Mouse (Mus musculus): Measurements from ENCODE around the gene Armc2. TPM values are rescaled to one million over a fixed set of nuclear protein-coding genes. Genes with fewer than 3 reads are reported as not detected.

Armc2 gene
- polyA plus RNA-seq, 1 experiment from 2014 or later, result 1.9 TPM

GRCm38 (mm10) chr10:42004056-42004455 lies 14.2 kb downstream of the Armc2 start:
- ATAC-seq (ENCODE audit: insufficient number of reproducible peaks, insufficient read depth, low FRiP score, low read depth), result no peak
- H3K4me3 ChIP-seq (ENCODE audit: low read depth, low read length), result no peak overlapping the region
- H3K9ac ChIP-seq (replicated peaks; ENCODE audit: low read depth, low read length), result no peak overlapping the region
- H3K4me1 ChIP-seq (ENCODE audit: control insufficient read depth, insufficient read depth, low read length), result no peaks in the 10 kb centered on the region
- WGBS, result 90% methylated on average over 1 of the region's 1 CpGs
- no peak overlapping the region for H3K4me2 ChIP-seq (replicated peaks; ENCODE audit: low read depth, low read length)
- no peaks in the 10 kb centered on the region for H3K27me3 ChIP-seq (ENCODE audit: control insufficient read depth, insufficient read depth, low read length)
- no peaks in the 10 kb centered on the region for H3K9me3 ChIP-seq (ENCODE audit: control insufficient read depth, low read depth, low read length)
- no peaks in the 10 kb centered on the region for H3K36me3 ChIP-seq (ENCODE audit: control insufficient read depth, insufficient read depth, low read length)
- no peak overlapping the region for H3K27ac ChIP-seq (ENCODE audit: low read length)

GRCm38 (mm10) chr10:42003576-42003975 lies 14.7 kb downstream of the Armc2 start:
- Histone ChIP-seq H3K36me3 (ENCODE audit: control insufficient read depth, insufficient read depth, low read length) (no peaks in the 10 kb centered on the region), H3K27me3 (ENCODE audit: control insufficient read depth, insufficient read depth, low read length) (no peaks in the 10 kb centered on the region), H3K4me2 (replicated peaks; ENCODE audit: low read depth, low read length) (no peak overlapping the region), H3K9me3 (ENCODE audit: control insufficient read depth, low read depth, low read length) (no peaks in the 10 kb centered on the region), H3K27ac (ENCODE audit: low read length) (no peak overlapping the region), H3K9ac (replicated peaks; ENCODE audit: low read depth, low read length) (no peak overlapping the region), H3K4me3 (ENCODE audit: low read depth, low read length) (no peak overlapping the region), H3K4me1 (ENCODE audit: control insufficient read depth, insufficient read depth, low read length) (no peaks in the 10 kb centered on the region)
- WGBS, result 95% methylated on average over 1 of the region's 1 CpGs
- no peak for ATAC-seq (ENCODE audit: insufficient number of reproducible peaks, insufficient read depth, low FRiP score, low read depth)

GRCm38 (mm10) chr10:42002436-42002835 lies 15.8 kb downstream of the Armc2 start:
- no peak for ATAC-seq (ENCODE audit: insufficient number of reproducible peaks, insufficient read depth, low FRiP score, low read depth)
- Histone ChIP-seq H3K27ac (ENCODE audit: low read length) (no peak overlapping the region), H3K9me3 (ENCODE audit: control insufficient read depth, low read depth, low read length) (no peaks in the 10 kb centered on the region), H3K4me1 (ENCODE audit: control insufficient read depth, insufficient read depth, low read length) (no peaks in the 10 kb centered on the region), H3K4me2 (replicated peaks; ENCODE audit: low read depth, low read length) (no peak overlapping the region), H3K36me3 (ENCODE audit: control insufficient read depth, insufficient read depth, low read length) (no peaks in the 10 kb centered on the region), H3K27me3 (ENCODE audit: control insufficient read depth, insufficient read depth, low read length) (no peaks in the 10 kb centered on the region), H3K4me3 (ENCODE audit: low read depth, low read length) (no peak overlapping the region), H3K9ac (replicated peaks; ENCODE audit: low read depth, low read length) (no peak overlapping the region)
- WGBS, result 50% methylated on average over 7 of the region's 7 CpGs

GRCm38 (mm10) chr10:42001260-42001659 lies 17.0 kb downstream of the Armc2 start:
- Histone ChIP-seq H3K9me3 (ENCODE audit: control insufficient read depth, low read depth, low read length) (no peaks in the 10 kb centered on the region), H3K9ac (replicated peaks; ENCODE audit: low read depth, low read length) (no peak overlapping the region), H3K36me3 (ENCODE audit: control insufficient read depth, insufficient read depth, low read length) (no peaks in the 10 kb centered on the region), H3K4me2 (replicated peaks; ENCODE audit: low read depth, low read length) (no peak overlapping the region), H3K27ac (ENCODE audit: low read length) (no peak overlapping the region), H3K27me3 (ENCODE audit: control insufficient read depth, insufficient read depth, low read length) (no peaks in the 10 kb centered on the region), H3K4me1 (ENCODE audit: control insufficient read depth, insufficient read depth, low read length) (no peaks in the 10 kb centered on the region), H3K4me3 (ENCODE audit: low read depth, low read length) (no peak overlapping the region)
- ATAC-seq (ENCODE audit: insufficient number of reproducible peaks, insufficient read depth, low FRiP score, low read depth), result no peak
- WGBS, result 84% methylated on average over 3 of the region's 3 CpGs

- WGBS, result 80% methylated on average over 1 of the region's 1 CpGs
- H3K27ac ChIP-seq (ENCODE audit: low read length), result no peak overlapping the region
- no peak overlapping the region for H3K4me2 ChIP-seq (replicated peaks; ENCODE audit: low read depth, low read length)
- H3K27me3 ChIP-seq (ENCODE audit: control insufficient read depth, insufficient read depth, low read length), result no peaks in the 10 kb centered on the region
- no peak overlapping the region for H3K9ac ChIP-seq (replicated peaks; ENCODE audit: low read depth, low read length)
- no peak for ATAC-seq (ENCODE audit: insufficient number of reproducible peaks, insufficient read depth, low FRiP score, low read depth)
- H3K4me1 ChIP-seq (ENCODE audit: control insufficient read depth, insufficient read depth, low read length), result 0 out of 2 replicates have a peak, but pooled peaks cover 2% of the 10 kb centered on the region
- H3K9me3 ChIP-seq (ENCODE audit: control insufficient read depth, low read depth, low read length), result no peaks in the 10 kb centered on the region
- no peak overlapping the region for H3K4me3 ChIP-seq (ENCODE audit: low read depth, low read length)
- H3K36me3 ChIP-seq (ENCODE audit: control insufficient read depth, insufficient read depth, low read length), result no peaks in the 10 kb centered on the region
Measured at GRCm38 (mm10) chr10:41997691-41998178, 20.5 kb downstream of the Armc2 start.

GRCm38 (mm10) chr10:41996157-41996556 lies 22.1 kb downstream of the Armc2 start:
- WGBS, result 65% methylated on average over 8 of the region's 8 CpGs

GRCm38 (mm10) chr10:41995051-41995450 lies 23.2 kb downstream of the Armc2 start:
- no peaks in the 10 kb centered on the region for H3K27me3 ChIP-seq (ENCODE audit: control insufficient read depth, insufficient read depth, low read length)
- 79% methylated on average over 2 of the region's 2 CpGs for WGBS
- H3K4me3 ChIP-seq (ENCODE audit: low read depth, low read length), result no peak overlapping the region

More at GRCm38 (mm10) chr10:41996157-41996556, 22.1 kb downstream of the Armc2 start:
- Histone ChIP-seq H3K36me3 (ENCODE audit: control insufficient read depth, insufficient read depth, low read length) (no peaks in the 10 kb centered on the region), H3K4me1 (ENCODE audit: control insufficient read depth, insufficient read depth, low read length) (peaks cover 8% of the 10 kb centered on the region; the same call in 1 of the 2 replicates), H3K4me2 (replicated peaks; ENCODE audit: low read depth, low read length) (no peak overlapping the region), H3K4me3 (ENCODE audit: low read depth, low read length) (no peak overlapping the region), H3K27me3 (ENCODE audit: control insufficient read depth, insufficient read depth, low read length) (no peaks in the 10 kb centered on the region), H3K9me3 (ENCODE audit: control insufficient read depth, low read depth, low read length) (no peaks in the 10 kb centered on the region), H3K9ac (replicated peaks; ENCODE audit: low read depth, low read length) (no peak overlapping the region), H3K27ac (ENCODE audit: low read length) (no peak overlapping the region)
- no peak for ATAC-seq (ENCODE audit: insufficient number of reproducible peaks, insufficient read depth, low FRiP score, low read depth)

GRCm38 (mm10) chr10:41994578-41994977 lies 23.7 kb downstream of the Armc2 start:
- WGBS, result 62% methylated on average over 4 of the region's 4 CpGs
- ATAC-seq (ENCODE audit: insufficient number of reproducible peaks, insufficient read depth, low FRiP score, low read depth), result no peak
- H3K9ac ChIP-seq (replicated peaks; ENCODE audit: low read depth, low read length), result no peak overlapping the region

More at GRCm38 (mm10) chr10:41995051-41995450, 23.2 kb downstream of the Armc2 start:
- Histone ChIP-seq H3K9me3 (ENCODE audit: control insufficient read depth, low read depth, low read length) (no peaks in the 10 kb centered on the region), H3K4me1 (ENCODE audit: control insufficient read depth, insufficient read depth, low read length) (peaks cover 9% of the 10 kb centered on the region; the same call in 1 of the 2 replicates), H3K27ac (ENCODE audit: low read length) (no peak overlapping the region), H3K36me3 (ENCODE audit: control insufficient read depth, insufficient read depth, low read length) (no peaks in the 10 kb centered on the region), H3K4me2 (replicated peaks; ENCODE audit: low read depth, low read length) (no peak overlapping the region), H3K9ac (replicated peaks; ENCODE audit: low read depth, low read length) (no peak overlapping the region)
- ATAC-seq (ENCODE audit: insufficient number of reproducible peaks, insufficient read depth, low FRiP score, low read depth), result no peak

GRCm38 (mm10) chr10:41992059-41992440 lies 26.2 kb downstream of the Armc2 start:
- peaks cover 9% of the 10 kb centered on the region; the same call in 1 of the 2 replicates for H3K4me1 ChIP-seq (ENCODE audit: control insufficient read depth, insufficient read depth, low read length)
- no peak for ATAC-seq (ENCODE audit: insufficient number of reproducible peaks, insufficient read depth, low FRiP score, low read depth)
- H3K4me3 ChIP-seq (ENCODE audit: low read depth, low read length), result no peak overlapping the region
- no peak overlapping the region for H3K4me2 ChIP-seq (replicated peaks; ENCODE audit: low read depth, low read length)
- no peak overlapping the region for H3K9ac ChIP-seq (replicated peaks; ENCODE audit: low read depth, low read length)
- H3K9me3 ChIP-seq (ENCODE audit: control insufficient read depth, low read depth, low read length), result no peaks in the 10 kb centered on the region
- WGBS, result 70% methylated on average over 5 of the region's 5 CpGs
- H3K27ac ChIP-seq (ENCODE audit: low read length), result no peak overlapping the region
- H3K36me3 ChIP-seq (ENCODE audit: control insufficient read depth, insufficient read depth, low read length), result no peaks in the 10 kb centered on the region
- no peaks in the 10 kb centered on the region for H3K27me3 ChIP-seq (ENCODE audit: control insufficient read depth, insufficient read depth, low read length)

More at GRCm38 (mm10) chr10:41994578-41994977, 23.7 kb downstream of the Armc2 start:
- no peaks in the 10 kb centered on the region for H3K9me3 ChIP-seq (ENCODE audit: control insufficient read depth, low read depth, low read length)
- H3K27me3 ChIP-seq (ENCODE audit: control insufficient read depth, insufficient read depth, low read length), result no peaks in the 10 kb centered on the region
- no peak overlapping the region for H3K4me2 ChIP-seq (replicated peaks; ENCODE audit: low read depth, low read length)
- H3K4me1 ChIP-seq (ENCODE audit: control insufficient read depth, insufficient read depth, low read length), result peaks cover 9% of the 10 kb centered on the region; the same call in 1 of the 2 replicates
- H3K4me3 ChIP-seq (ENCODE audit: low read depth, low read length), result no peak overlapping the region
- no peaks in the 10 kb centered on the region for H3K36me3 ChIP-seq (ENCODE audit: control insufficient read depth, insufficient read depth, low read length)
- H3K27ac ChIP-seq (ENCODE audit: low read length), result no peak overlapping the region
